Mouse (Mus musculus) kidney, postnatal 4 days (tissue): ENCODE data around the gene Pgbd5.

Experiments used
- DNase-seq, 2 experiments: peaks; one replicate each; pipeline ENCODE4 v3.0.0; 2021; ENCODE audit warnings: mixed read lengths in 2 of 2

Gene Pgbd5

DNA sequence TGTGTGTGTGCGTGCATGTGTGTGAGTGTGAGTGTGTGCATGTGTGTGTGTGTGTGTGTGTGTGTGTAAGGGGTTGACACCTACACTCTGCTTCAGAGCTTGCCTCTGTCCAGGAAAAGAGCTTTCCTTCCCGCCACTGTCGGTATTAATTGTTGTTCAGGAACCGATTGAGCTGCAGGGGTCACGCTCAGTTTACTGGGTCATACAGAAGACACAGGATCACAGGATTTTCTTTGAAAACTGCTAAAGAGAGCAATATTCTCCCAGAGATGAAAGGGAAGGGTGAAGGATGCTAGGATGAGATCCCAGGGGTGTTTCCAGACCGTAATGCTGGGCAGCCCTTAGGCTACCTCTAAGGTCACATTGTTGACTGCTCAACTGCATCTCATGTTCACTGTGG lies at the start of gene Pgbd5:
TSS of gene Pgbd5 (minus strand) at position 101 of the 400 bp plus-strand sequence.
- no peak for DNase-seq

DNA sequence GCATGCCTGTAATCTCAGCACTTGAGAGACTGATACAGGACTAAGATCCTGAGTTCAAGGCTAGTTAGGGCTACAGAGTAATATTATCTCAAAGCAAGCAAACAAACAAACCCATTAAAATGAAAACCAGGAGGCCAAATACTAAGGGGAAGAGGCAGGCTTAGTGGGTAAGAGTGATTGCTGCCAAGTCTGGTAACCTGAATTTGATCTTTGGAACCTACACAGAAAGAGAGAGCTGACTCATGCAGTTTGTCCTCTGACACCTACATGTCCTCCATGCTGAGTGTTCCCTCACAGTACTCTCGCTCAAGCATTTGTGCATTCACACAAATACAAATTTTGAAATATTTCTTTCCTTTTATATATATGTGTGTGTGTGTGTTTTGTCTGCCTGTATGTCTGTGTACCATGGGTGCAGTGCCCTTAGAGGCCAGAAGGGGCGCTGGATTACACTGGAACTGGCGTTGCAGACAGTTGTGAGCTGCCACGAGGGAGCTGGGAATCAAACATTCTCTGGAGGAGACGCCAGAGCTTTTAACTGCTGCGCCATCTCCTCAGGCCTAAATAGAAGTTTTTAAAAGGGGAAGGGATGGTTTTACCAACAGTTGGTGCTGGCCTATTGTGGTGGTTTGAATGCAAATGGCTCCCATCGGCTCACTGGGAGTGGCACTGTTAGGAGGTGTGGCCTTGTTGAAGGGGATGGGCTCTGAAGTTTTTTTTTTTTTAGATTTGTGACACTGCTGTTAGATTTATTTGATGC lies 44.1 kb upstream of the Pgbd5 start:
- no peak for DNase-seq

DNA sequence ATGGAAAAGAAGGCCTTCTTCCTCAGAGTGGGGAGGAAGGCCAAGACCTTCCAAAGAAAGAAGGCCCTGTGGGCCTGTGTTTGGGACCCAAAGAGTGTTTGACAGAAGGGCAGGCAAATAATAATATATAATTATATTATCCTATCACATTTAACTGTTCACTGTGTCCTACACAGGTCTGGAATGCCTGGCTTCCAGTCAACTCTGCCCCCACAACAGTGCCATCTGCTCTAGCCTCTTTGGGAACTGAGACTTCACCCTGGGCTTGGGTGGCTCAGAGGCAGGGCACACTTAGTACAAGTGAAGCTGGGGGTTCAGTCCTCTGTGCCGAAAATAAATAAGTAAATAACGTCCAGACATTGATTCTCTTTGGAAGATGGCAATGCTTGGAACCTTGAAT lies 43.3 kb upstream of the Pgbd5 start:
- no peak for DNase-seq

DNA sequence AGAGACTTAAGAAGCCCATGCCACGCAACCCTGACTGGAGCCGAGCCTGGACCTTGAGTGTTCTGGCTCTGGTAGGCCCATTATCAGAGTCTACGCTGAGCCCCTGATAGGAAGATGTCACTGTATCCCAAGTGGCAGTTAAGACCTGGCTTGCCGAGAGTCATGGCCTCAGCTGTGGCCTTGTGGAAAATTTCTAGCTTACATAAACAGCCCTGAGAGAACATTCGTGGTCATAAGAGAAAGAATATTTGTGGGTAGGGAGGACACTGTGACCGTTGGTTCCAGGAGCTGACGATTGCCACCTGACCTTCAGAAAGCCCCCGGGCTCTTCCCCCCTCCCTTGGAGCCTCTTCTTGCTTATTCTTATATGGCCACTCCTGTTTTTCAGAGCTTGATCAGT lies 40.9 kb upstream of the Pgbd5 start:
- no peak for DNase-seq

DNA sequence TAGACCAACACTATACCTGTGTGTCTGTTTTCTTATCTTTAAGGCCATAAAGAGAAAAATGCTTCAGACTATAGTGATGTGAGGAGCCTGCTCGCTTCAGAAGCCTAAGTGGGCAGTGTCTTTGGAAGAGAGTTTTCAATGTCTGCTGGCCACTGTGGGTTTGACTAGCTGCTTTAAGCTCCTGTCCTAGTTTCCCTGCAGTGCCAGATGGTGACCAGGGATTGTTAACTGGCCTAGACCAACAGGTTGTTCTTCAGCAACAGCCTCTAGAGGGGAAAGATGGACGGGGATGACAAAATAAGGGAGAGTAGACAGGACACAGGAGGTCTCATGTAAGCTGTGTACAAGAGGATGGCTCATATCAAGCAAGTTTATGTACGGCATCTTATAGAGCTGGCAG lies 39.8 kb upstream of the Pgbd5 start:
- DNase-seq = no peak

DNA sequence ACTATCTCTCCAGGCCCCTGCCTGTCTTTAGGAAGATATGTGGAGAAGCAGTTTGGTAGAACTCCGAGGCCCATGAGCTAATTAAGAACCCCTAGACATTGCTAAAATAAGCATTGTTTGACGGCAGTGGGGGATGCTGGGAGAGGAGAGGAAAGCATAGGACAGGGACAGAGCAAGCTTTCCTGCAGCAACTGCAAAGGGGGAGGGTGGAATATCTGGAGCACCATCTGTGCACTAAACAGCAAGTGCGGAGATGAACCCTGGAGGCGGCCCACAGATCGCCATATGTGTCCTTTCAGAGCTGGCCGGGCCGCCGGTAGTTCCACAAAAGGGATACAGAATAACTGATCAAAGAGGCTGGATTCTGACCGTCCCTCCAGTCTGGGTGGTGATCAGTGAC lies 37.2 kb upstream of the Pgbd5 start:
- DNase-seq = no peak

DNA sequence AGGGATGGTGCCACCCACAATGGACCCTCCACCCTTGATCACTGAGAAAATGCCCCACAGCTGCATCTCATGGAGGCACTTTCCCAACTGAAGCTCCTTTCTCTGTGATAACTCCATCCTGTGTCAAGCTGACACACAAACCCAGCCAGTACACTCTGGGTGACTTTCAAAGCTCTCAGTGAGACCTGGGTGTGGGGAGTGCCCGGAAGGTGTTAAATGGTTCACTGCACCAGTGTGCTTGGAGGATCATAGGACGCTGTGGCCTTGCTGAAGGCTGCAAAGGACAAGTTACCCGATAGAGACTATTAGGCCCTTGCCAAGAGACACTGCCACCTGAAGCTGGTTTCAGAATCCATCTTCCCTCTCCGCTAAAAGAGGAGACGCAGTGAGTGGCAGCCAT lies 36.2 kb upstream of the Pgbd5 start:
- peak in 1 of 2 experiments; percentile 14 for DNase-seq

DNA sequence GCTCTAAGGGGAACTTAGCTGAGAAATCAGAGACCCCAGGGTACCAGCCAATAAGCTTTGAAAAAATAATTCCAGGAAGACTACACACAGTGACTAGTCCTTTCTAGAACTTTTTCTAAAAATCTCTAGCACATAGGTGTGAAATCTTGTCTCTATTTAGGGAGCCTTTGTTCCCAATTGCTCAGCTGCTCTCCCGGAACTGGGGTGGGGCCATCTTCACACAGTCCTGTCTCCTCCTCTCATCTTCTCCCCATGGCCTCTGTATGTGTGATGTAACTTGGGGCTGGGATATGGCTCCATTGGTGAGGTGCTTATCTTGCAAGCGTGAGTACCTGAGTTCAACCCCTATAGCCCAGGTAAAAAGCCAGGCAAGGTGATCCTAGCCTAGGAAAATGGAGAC lies 25.2 kb upstream of the Pgbd5 start:
- DNase-seq = no peak

DNA sequence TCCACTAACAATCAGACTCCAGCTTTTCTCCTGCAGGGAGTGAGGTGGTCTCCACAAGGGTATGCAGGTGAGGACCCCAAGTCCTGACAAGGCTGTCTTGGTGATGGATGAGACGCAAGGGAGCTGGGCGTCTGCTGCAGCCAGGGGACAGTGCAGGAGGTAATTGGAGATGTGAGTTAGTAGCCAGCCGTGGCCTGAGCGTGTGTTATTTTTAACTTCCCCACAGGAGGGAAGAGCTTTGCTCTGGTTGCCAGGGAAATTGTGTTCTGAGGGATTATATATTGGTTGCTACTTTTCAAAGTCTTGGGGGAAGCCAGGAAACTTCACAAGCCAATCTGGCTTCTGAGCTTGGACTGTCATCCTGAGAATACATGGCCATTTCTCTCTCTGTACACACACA lies 23.7 kb upstream of the Pgbd5 start:
- no peak for DNase-seq

DNA sequence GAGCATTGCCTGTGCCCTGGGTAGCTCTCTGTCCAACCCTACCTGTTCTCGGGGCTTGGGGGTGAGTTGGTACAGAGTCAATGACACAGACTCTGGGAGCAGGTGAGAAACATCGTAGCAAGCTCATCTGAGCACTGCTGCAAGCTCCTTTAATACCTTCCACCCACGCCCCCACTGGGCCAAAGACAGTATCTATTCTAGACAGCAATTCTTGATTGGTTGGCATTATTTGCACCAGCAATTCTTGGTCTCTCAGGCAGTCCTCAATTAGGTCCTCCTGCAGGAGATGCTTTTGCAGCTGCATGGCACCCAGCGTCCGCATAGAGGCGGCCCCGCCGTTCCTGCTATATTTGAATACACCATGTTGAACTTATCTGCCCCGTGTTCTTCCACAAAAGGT lies 22.7 kb upstream of the Pgbd5 start:
- no peak for DNase-seq

DNA sequence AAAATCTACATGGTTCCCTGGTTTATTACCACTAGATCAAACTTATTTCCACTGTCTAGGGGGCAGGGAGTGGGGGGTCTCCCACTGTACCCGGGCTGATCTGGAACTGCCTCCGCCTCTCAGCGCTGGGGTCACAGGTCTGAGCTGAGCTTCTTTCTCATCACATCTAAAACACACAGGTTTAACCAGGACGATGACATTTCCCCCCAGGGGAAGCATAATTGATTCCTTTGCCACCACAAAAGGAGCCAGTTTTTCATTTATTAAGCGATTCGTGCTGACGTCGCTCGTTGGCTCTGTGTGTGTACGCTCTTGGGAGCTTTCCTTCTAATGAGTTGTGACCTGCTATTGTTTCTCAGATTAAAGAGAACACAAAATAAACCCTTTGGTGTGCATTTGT lies 21.6 kb upstream of the Pgbd5 start:
- DNase-seq = no peak

DNA sequence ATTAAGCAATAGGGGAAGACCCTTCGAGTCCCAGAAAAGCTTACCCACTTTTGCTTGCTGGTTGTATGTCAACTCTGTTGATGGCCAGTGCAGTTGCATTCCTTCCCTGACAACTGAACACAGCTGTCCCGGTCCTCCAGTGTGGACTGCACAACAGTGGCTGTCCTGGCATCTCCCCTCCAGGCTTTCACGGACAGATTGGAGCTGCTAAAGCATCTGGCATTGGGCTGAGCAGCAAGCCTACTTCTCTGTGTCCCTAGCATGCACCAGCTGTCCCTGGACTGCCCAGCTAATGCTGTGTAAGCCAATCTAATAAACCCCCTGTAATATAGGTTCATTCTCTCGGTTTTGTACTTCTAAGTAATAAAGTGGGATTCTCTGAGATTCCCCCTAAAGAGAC lies 21.2 kb upstream of the Pgbd5 start:
- no peak for DNase-seq

DNA sequence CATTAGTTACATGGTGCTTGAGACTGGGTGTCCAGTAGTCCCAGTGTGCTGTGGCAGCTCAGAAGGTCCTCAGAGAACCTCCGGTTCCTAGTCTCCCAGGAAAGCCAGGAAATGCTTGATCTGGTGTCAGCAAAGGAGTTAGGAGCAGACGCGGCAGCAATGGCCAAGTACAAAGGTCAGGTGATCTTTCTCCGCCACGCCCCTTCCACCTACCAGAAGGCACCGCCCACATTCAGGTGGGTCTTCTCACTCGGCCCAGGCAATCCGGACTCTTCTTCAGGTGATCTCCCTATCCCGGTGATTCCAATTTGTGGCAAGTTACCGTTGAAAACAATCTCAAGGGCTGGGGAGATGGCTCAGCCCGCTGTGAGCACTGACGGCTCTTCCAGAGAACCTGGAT lies 20.2 kb upstream of the Pgbd5 start:
- no peak for DNase-seq

DNA sequence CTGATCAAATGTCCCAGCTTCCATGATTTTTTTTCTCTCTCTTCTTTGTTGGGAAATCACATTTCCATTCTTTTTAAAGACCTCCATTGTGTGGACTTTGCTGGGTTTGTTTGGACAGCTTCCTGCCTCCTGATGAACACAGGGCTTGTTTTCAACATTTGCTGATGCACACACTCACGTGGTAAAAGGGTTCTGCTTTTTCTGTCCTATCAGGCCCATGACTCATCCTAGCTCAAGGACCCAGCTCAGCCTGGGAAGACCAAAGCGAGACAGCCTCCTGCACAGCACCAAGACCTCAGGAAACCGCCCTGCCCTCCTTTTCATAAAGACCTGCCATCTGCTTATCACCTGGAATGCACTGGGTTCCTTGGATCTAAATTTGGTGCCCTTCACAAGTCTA lies 15.9 kb upstream of the Pgbd5 start:
- DNase-seq = no peak

DNA sequence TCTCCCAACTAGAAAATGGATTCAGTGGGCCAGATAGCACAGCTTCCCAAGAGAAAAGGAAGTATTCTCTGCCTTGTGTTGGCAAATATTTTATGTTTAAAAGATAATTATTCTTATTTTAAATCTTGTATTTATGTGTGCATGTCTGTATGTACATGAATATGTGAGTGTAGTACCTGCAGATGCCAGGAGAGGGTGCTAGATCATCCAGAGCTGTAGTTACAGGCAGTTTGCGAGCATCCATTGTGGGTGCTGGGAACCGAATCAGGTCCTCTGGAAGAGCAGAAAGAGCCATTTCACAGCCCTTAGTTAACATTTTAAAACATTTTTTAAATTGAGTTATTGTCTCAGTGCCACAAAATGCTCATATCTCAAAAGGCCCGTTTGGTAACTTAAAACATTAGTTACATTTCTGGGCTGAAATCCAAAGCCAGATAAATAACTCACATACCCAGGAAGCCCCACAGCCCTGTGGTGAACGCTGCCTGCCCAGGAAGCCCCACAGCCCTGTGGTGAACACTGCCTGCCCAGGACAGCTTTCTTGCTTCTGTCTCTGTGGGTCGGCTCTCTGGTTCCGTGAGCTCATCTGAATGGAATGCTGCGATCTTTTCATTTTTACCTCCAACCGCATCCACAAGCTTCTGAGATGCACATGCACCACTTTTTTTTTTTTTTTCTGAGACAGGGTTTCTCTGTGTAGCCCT lies 10.9 kb upstream of the Pgbd5 start:
- DNase-seq = peak in 1 of 2 experiments; percentile 13

DNA sequence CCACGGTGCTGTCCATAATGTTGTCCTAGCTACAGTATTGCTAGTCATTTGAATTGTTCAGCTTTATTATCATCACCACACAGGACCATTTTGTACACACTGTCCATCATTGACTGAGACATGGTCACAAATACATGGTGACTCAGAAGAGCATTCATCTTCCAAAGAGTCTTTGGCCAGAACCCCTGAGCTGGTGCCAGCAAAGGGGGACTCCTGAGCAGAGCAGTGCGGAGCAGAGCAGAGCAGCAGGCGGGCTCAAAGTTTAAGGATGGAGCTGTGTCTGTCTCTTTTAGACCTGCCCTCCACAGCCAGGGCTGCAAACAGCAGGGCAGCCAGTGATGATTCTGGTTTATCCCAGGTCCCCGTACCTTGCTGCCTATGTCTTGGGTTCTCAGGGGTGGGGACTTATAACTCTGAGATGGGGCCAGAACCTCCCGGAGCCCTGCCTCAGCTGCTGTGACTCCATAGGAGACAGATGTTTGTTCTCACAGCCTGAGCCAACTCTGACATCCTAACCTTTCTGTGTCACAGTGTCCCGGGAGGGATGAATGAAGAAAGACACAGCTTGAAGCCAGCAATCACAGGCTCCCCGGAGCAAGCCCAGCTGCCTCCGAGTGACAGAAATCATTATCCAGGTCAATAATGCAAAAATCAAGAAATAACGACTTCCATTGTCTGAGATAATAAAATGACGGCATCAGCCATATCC lies 9.7 kb upstream of the Pgbd5 start:
- DNase-seq = peak; percentile 58 to 65

DNA sequence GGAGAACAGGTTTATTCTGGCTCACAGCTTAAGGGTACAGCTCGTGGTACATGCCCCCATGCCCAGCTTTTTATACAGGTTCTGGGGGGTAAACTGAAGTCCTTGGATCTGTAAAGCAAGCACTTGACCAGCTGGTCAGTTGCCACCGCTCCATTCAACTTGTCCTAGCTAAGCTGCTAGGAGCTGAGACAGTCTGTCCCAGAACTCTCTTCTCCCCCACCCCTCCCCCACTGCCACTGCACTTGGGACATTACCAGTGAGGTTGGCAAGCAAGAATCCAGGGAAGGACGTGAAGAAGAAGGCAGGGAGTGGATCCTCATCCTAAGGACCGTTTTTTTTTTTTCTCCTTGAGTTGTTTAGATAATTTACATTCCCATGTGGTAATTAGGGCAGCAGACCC lies 2.7 kb downstream of the Pgbd5 start:
- no peak for DNase-seq

DNA sequence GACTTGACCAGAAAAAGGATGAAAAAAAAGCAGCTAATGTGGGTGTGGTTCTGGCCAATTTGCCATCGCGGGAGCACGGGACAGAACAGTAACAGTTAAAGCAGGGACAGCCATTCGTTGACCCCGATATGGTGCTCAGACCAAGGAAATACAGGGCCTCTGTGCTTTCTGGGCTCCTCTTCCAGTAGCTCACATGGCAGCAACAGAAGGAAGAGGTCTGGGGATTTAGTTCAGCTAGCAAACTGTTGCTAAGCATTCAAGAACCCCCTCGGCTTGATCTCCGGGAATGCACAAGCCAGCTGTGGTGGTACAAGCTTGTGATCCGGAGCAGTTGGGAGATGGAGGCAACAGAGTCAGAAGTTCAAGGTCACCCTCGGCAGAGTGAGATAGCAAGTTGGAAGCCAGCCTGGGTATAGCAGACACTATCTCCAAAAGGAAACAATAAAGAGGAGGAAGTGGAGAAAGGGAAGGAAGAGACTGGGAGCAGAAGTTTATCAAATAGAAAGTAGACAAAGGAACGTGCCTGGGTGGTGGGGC lies 3.7 kb downstream of the Pgbd5 start:
- no peak for DNase-seq

DNA sequence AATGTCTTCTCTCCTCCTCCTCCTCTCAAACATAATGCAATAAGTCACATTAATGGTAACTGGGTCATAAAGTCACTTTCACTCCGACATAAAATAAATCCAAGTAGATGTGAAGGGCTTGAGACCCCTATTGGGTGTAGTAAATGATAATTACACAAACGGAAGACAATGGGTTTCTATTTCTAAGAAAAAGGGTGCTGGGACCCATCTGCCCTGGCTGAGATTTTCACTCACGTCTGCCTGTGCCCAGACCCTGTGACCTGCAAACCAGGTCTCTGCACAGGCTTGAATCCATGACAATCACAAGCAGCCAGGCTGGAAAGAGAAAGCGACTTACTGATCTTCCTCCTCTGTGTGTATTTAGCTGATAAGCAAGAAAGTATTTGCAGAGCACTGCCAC lies 4.3 kb downstream of the Pgbd5 start:
- no peak for DNase-seq

DNA sequence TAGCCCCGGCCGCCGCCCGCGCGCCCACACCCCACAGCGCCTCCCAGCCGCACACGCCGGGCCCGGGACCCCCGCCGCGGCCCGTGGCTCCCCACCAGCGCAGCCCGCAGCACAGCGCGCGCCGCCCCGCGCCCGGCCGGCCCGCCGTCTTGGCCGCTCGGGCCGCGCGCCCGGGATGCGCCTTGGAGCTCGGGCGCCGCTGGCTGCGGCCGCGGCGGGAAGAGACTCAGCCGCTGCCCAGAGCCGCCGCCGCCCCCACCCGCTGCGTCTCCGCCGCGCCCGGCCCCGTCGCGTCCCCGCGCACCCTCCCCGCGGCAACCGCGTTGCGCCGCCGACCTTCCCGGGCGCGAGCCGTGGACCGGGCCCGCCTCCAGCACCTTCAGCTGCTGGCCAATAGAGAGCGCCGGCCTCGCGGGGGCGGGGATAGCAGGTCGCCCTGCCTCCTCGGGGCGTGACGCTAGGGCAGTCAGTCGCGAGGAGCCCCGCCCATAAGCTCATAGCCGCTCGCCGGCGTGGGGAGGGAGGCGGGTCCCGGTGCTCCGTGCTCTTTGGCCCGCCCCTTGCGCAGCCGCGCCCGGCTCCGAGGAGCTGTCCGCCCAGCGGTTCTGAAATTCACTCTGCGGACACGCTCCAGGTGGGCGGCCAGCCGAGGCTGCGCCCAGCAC lies 5.2 kb downstream of the Pgbd5 start:
- peak; percentile 98 to 99 for DNase-seq

DNA sequence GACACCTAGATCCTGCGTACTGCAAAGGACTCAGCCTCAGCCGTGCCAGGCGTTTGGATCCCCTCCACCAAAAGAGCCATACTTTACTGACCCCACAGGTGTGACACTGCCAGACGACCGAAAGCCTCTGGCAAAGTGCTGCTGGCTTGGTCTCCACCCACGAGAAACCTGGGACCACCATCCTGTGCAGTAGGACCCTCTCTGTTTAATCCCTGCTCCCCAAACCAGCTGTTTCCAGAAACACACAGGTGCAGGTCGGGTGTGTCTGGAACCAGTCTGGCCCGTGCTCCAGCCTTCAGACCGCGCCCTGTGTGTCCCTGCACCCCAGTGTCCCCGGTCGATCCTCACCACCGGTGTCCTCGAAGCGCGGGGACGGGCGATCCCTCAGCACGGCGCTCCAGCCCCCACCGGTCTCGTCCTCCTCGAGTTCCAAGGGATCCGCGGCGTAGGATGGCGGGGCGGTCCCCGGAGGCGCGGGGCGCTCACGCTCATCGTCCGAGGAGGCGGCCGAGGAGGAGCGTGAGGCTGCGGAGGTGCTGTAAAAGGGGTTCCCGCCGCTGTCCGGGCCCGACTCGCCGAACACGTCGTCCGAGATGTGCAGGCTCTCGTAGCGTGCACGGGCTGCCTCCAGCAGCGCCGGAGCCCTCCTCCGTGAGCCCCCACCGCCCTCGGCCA lies 5.9 kb downstream of the Pgbd5 start:
- DNase-seq = peak; percentile 22 to 46

DNA sequence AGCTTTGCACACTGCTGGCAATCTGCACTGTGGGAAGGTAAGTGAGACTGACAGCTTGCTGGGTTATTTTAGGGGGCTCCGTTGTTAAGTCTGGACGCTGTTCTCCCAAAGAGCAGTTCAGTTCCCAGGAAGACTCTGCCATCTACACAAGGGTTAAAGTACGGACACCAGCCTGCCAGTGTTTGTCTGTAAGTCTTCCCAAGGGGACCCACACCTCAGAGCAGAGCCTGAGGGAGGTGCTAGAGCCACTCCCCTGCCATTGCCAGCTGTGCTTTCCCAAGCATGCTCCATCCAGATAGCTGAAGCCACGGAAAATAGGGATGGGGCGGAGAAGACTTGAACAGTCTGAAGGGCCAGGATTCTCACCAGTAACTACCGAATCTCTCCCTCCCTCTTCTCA lies 8.6 kb downstream of the Pgbd5 start:
- no peak for DNase-seq

DNA sequence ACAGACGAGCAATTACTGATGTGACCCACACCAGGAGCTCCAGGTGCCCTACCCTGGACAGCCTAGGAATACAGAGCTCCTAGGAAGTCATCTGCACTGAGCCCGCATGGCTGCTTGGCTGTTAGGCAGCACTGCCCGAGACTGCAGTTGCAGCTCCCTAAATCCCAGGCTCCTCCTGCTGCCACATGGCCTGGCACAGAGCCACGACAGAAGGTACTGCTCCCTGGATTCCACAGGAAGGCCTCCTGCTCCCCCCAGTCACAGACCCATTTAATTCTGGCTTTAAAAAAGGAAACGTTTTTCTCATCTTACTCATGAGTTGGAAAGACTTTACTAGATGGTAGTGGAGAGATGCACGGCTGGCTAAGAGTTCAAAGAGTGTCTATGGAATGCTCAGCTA lies 10.0 kb downstream of the Pgbd5 start:
- no peak for DNase-seq
